Mouse (Mus musculus) liver, postnatal 0 days (tissue): Measurements from ENCODE around the gene Arhgap29. TPM values are rescaled to one million over a fixed set of nuclear protein-coding genes. Genes with fewer than 3 reads are reported as not detected.

ENCODE experiments used
- ATAC-seq: fragments of 200-750 bp; cut with Nextera tagmentation; 2 replicates; pipeline ENCODE4 v1.8.0; 2017; ENCODE audit warnings: mild to moderate bottlenecking, moderate library complexity
- DNase-seq: peaks from one replicate; pipeline ENCODE4 v3.0.0-alpha.2; 2016
- H3K27ac ChIP-seq: fragments of 300-500 bp; sonication (generic); 2 replicates; pipeline ENCODE4 v1.5.1; 2014; ENCODE audit warnings: antibody characterized with exemption, moderate library complexity, mild to moderate bottlenecking, low read depth
- H3K27me3 ChIP-seq: fragments of 300-500 bp; sonication (generic); 2 replicates; pipeline ENCODE4 v1.6.1; 2014; ENCODE audit warnings: low read length, control low read depth, mixed read lengths; ENCODE audit not compliant: insufficient read depth
- H3K36me3 ChIP-seq: fragments of 300-500 bp; sonication (generic); replicated peaks from 2 replicates; pipeline ENCODE4 v1.6.1; 2014; ENCODE audit warnings: mild to moderate bottlenecking, control low read depth, low read length, moderate library complexity, mixed read lengths; ENCODE audit not compliant: insufficient read depth
- H3K4me1 ChIP-seq: fragments of 300-500 bp; sonication (generic); 2 replicates; pipeline ENCODE4 v1.6.1; 2014; ENCODE audit warnings: antibody characterized with exemption, mild to moderate bottlenecking, control low read depth; ENCODE audit not compliant: insufficient read depth
- H3K4me2 ChIP-seq: fragments of 300-500 bp; sonication (generic); 2 replicates; pipeline ENCODE4 v1.6.1; 2014; ENCODE audit warnings: low read depth, mild to moderate bottlenecking, low read length, moderate library complexity, mixed read lengths
- H3K4me3 ChIP-seq: fragments of 300-500 bp; sonication (generic); 2 replicates; pipeline ENCODE4 v1.5.1; 2014; ENCODE audit warnings: low read depth, low read length
- H3K9ac ChIP-seq: fragments of 300-500 bp; sonication (generic); replicated peaks from 2 replicates; pipeline ENCODE4 v1.6.1; 2014; ENCODE audit warnings: mild to moderate bottlenecking, moderate library complexity
- H3K9me3 ChIP-seq: fragments of 300-500 bp; sonication (generic); 2 replicates; pipeline ENCODE4 v1.6.1; 2016; ENCODE audit warnings: mild to moderate bottlenecking, control low read depth, low read length, mixed read lengths
- CTCF ChIP-seq: sonication (generic); IDR thresholded peaks from 2 replicates; pipeline ENCODE4 v1.5.1; 2016; ENCODE audit warnings: antibody characterized with exemption, low read depth
- EP300 ChIP-seq: IDR thresholded peaks from 2 replicates; pipeline ENCODE4 v1.6.1; 2016; ENCODE audit warnings: antibody characterized with exemption, low read depth, mild to moderate bottlenecking
- WGBS: fragments of 180-500 bp; shearing (Covaris S2); extraction: QIAGEN DNeasy Blood & Tissue Kit; methylation state at CpG from one replicate; pipeline ENCODE4 v1.1.7; 2014; ENCODE audit not compliant: insufficient replicate concordance; 5-methylcytosine and 5-hydroxymethylcytosine counted together
- polyA plus RNA-seq: library from polyadenylated mRNA; unstranded; fragments of >200 nt; fragmentation: Nextera tagmentation; extraction: Ambion mirVana; gene quantifications from 2 replicates; pipeline ENCODE4 v1.2.1, GENCODE M21; 2015

The Arhgap29 gene
- polyA plus RNA-seq, 1 experiment from 2014 or later = 10.4 TPM

- no peak overlapping the region for H3K27ac ChIP-seq
- no peak overlapping the region for H3K9ac ChIP-seq
- peaks cover 6% of the 10 kb centered on the region for H3K27me3 ChIP-seq
- no peak overlapping the region for H3K4me2 ChIP-seq
- no peak overlapping the region for H3K4me3 ChIP-seq
- peak; percentile 34 for TF ChIP-seq CTCF
- TF ChIP-seq EP300 = no peak
- DNase-seq (no peak), ATAC-seq (no peak)
- WGBS = 81% methylated on average over 7 of the region's 7 CpGs
- H3K9me3 ChIP-seq = no peaks in the 10 kb centered on the region
- H3K36me3 ChIP-seq = no peaks in the 10 kb centered on the region
- H3K4me1 ChIP-seq = 0 out of 2 replicates have a peak, but pooled peaks cover 2% of the 10 kb centered on the region
Observed at GRCm38 (mm10) chr3:121956789-121957188, 4.4 kb downstream of the Arhgap29 start.

GRCm38 (mm10) chr3:121957606-121958344 lies 5.4 kb downstream of the Arhgap29 start:
- no peak overlapping the region for H3K4me2 ChIP-seq
- H3K27ac ChIP-seq = no peak overlapping the region
- DNase-seq (no peak), ATAC-seq (no peak)
- TF ChIP-seq CTCF (no peak), EP300 (no peak)
- H3K4me1 ChIP-seq = 0 out of 2 replicates have a peak, but pooled peaks cover 2% of the 10 kb centered on the region
- WGBS = 75% methylated on average over 2 of the region's 2 CpGs
- H3K9me3 ChIP-seq = no peaks in the 10 kb centered on the region
- H3K36me3 ChIP-seq = no peaks in the 10 kb centered on the region
- no peak overlapping the region for H3K4me3 ChIP-seq
- no peak overlapping the region for H3K9ac ChIP-seq
- H3K27me3 ChIP-seq = peaks cover 6% of the 10 kb centered on the region

- Histone ChIP-seq H3K27ac (no peak overlapping the region), H3K27me3 (no peaks in the 10 kb centered on the region), H3K4me3 (no peak overlapping the region), H3K4me2 (no peak overlapping the region), H3K36me3 (no peaks in the 10 kb centered on the region), H3K9me3 (no peaks in the 10 kb centered on the region), H3K9ac (no peak overlapping the region), H3K4me1 (peaks cover 6% of the 10 kb centered on the region; the same call in 1 of the 2 replicates)
- no peak for ATAC-seq
- TF ChIP-seq EP300 (no peak), CTCF (peak; percentile 77)
- no peak for DNase-seq
Observed at GRCm38 (mm10) chr3:121964173-121964572, 11.8 kb downstream of the Arhgap29 start.

GRCm38 (mm10) chr3:121967681-121968476 lies 15.5 kb downstream of the Arhgap29 start:
- H3K9ac ChIP-seq = peak overlapping the region; percentile 61
- WGBS = 2% methylated on average over 25 of the region's 33 CpGs
- DNase-seq = peak; percentile 90
- H3K9me3 ChIP-seq = no peaks in the 10 kb centered on the region
- no peaks in the 10 kb centered on the region for H3K27me3 ChIP-seq
- ATAC-seq = peak; percentile 100
- H3K4me1 ChIP-seq = peaks cover 6% of the 10 kb centered on the region; the same call in 1 of the 2 replicates
- H3K4me2 ChIP-seq = peak overlapping the region; percentile 72
- no peaks in the 10 kb centered on the region for H3K36me3 ChIP-seq
- H3K4me3 ChIP-seq = peak overlapping the region; percentile 61
- H3K27ac ChIP-seq = peak overlapping the region; percentile 45; the same call in 1 of the 2 replicates
- no peak for TF ChIP-seq CTCF
- TF ChIP-seq EP300 = no peak

- H3K27ac ChIP-seq = peak overlapping the region; percentile 45; the same call in 1 of the 2 replicates
- H3K27me3 ChIP-seq = no peaks in the 10 kb centered on the region
- TF ChIP-seq CTCF = no peak
- TF ChIP-seq EP300 = no peak
- peak overlapping the region; percentile 61 for H3K4me3 ChIP-seq
- H3K4me2 ChIP-seq = peak overlapping the region; percentile 72
- no peaks in the 10 kb centered on the region for H3K36me3 ChIP-seq
- WGBS = 17% methylated on average over 8 of the region's 8 CpGs
- ATAC-seq = no peak
- H3K9me3 ChIP-seq = no peaks in the 10 kb centered on the region
- peak overlapping the region; percentile 61 for H3K9ac ChIP-seq
- DNase-seq = peak; percentile 18
- peaks cover 6% of the 10 kb centered on the region; the same call in 1 of the 2 replicates for H3K4me1 ChIP-seq
Observed at GRCm38 (mm10) chr3:121968621-121969020, 16.3 kb downstream of the Arhgap29 start.

- no peak for DNase-seq
- no peak for TF ChIP-seq CTCF
- TF ChIP-seq EP300 = no peak
- Histone ChIP-seq H3K4me2 (peak overlapping the region; percentile 72), H3K9me3 (no peaks in the 10 kb centered on the region), H3K4me3 (peak overlapping the region; percentile 61), H3K27ac (peak overlapping the region; percentile 45; the same call in 1 of the 2 replicates), H3K27me3 (no peaks in the 10 kb centered on the region), H3K4me1 (peaks cover 6% of the 10 kb centered on the region; the same call in 1 of the 2 replicates), H3K9ac (no peak overlapping the region), H3K36me3 (no peaks in the 10 kb centered on the region)
- ATAC-seq = no peak
- WGBS = 62% methylated on average over 1 of the region's 1 CpGs
Observed at GRCm38 (mm10) chr3:121969451-121969850, 17.1 kb downstream of the Arhgap29 start.
